Mouse (Mus musculus) hindbrain, embryonic 16.5 days (tissue): ENCODE data around the gene Astl. TPM values are rescaled to one million over a fixed set of nuclear protein-coding genes. Genes with fewer than 3 reads are reported as not detected.
"Not testable (repeated sequence)": the region's sequence is repeated elsewhere in the genome, so short reads cannot be mapped to it uniquely, and the experiment has no call there.

ENCODE experiments used
- ATAC-seq: fragments of 200-750 bp; cut with Nextera tagmentation; 2 replicates; pipeline ENCODE4 v1.8.0; 2017; ENCODE audit warnings: moderate TSS enrichment, moderate library complexity
- H3K27ac ChIP-seq: fragments of 300-500 bp; sonication (generic); 2 replicates; pipeline ENCODE4 v1.5.1; 2014; ENCODE audit warnings: low read depth, mild to moderate bottlenecking, control low read depth, low read length, moderate library complexity
- H3K27me3 ChIP-seq: fragments of 300-500 bp; sonication (generic); replicated peaks from 2 replicates; pipeline ENCODE4 v1.6.1; 2014; ENCODE audit warnings: low read length; ENCODE audit not compliant: control insufficient read depth, insufficient read depth
- H3K36me3 ChIP-seq: fragments of 300-500 bp; sonication (generic); 2 replicates; pipeline ENCODE4 v1.6.1; 2014; ENCODE audit warnings: mild to moderate bottlenecking, low read length, moderate library complexity, mixed read lengths; ENCODE audit not compliant: control insufficient read depth, insufficient read depth
- H3K4me1 ChIP-seq: fragments of 300-500 bp; sonication (generic); 2 replicates; pipeline ENCODE4 v1.6.1; 2014; ENCODE audit warnings: low read depth, low read length; ENCODE audit not compliant: control insufficient read depth, insufficient read depth
- H3K4me2 ChIP-seq: fragments of 300-500 bp; sonication (generic); 2 replicates; pipeline ENCODE4 v1.6.1; 2014; ENCODE audit warnings: mild to moderate bottlenecking, low read length, control low read depth, moderate library complexity
- H3K4me3 ChIP-seq: fragments of 300-500 bp; sonication (generic); 2 replicates; pipeline ENCODE4 v1.5.1; 2014; ENCODE audit warnings: mild to moderate bottlenecking, low read length, control low read depth, moderate library complexity
- H3K9ac ChIP-seq: fragments of 300-500 bp; sonication (generic); 2 replicates; pipeline ENCODE4 v1.6.1; 2014; ENCODE audit warnings: low read depth, mild to moderate bottlenecking, control low read depth, low read length, moderate library complexity
- H3K9me3 ChIP-seq: fragments of 300-500 bp; sonication (generic); 2 replicates; pipeline ENCODE4 v1.6.1; 2014; ENCODE audit warnings: mild to moderate bottlenecking, low read length, moderate library complexity; ENCODE audit not compliant: control insufficient read depth
- WGBS: fragments of 180-500 bp; shearing (Covaris S2); extraction: QIAGEN DNeasy Blood & Tissue Kit; methylation state at CpG from one replicate; pipeline ENCODE4 v1.1.7; 2014; 5-methylcytosine and 5-hydroxymethylcytosine counted together
- polyA plus RNA-seq: library from polyadenylated mRNA; unstranded; fragments of >200 nt; fragmentation: Nextera tagmentation; extraction: Ambion mirVana; gene quantifications from 2 replicates; pipeline ENCODE4 v1.2.1, GENCODE M21; 2015

Gene Astl
- not detected in 2 replicates for polyA plus RNA-seq

GRCm38 (mm10) chr2:127338416-127338815 is at the start of gene Astl:
Astl (plus strand) TSS chr2:127338639.
- no peak for ATAC-seq
- H3K9me3 ChIP-seq, result no peaks in the 10 kb centered on the region
- H3K4me1 ChIP-seq, result peaks cover 11% of the 10 kb centered on the region
- no peak within 1 kb of the TSS for H3K9ac ChIP-seq
- H3K4me3 ChIP-seq, result no peak within 1 kb of the TSS
- H3K27me3 ChIP-seq, result peaks cover 14% of the 10 kb centered on the region
- H3K4me2 ChIP-seq, result peak within 1 kb of the TSS; percentile 84; the same call in 1 of the 2 replicates
- WGBS, result 86% methylated on average over 4 of the region's 4 CpGs
- H3K36me3 ChIP-seq, result no peaks in the 10 kb centered on the region
- H3K27ac ChIP-seq, result no peak within 1 kb of the TSS

- WGBS, result 94% methylated on average over 4 of the region's 4 CpGs
- no peaks in the 10 kb centered on the region for H3K9me3 ChIP-seq
- no peak overlapping the region for H3K9ac ChIP-seq
- ATAC-seq, result no peak
- H3K4me2 ChIP-seq, result no peak overlapping the region
- H3K4me3 ChIP-seq, result no peak overlapping the region
- H3K36me3 ChIP-seq, result peaks cover 24% of the 10 kb centered on the region
- no peak overlapping the region for H3K27ac ChIP-seq
- H3K27me3 ChIP-seq, result no peaks in the 10 kb centered on the region
- H3K4me1 ChIP-seq, result no peaks in the 10 kb centered on the region
These were observed 46.2 kb upstream of the Astl start for GRCm38 (mm10) chr2:127292250-127292649.

GRCm38 (mm10) chr2:127297001-127297805 is 41.2 kb upstream of the Astl start:
- 95% methylated on average over 7 of the region's 7 CpGs for WGBS
- H3K9ac ChIP-seq, result no peak overlapping the region
- no peak for ATAC-seq
- H3K9me3 ChIP-seq, result no peaks in the 10 kb centered on the region
- peaks cover 38% of the 10 kb centered on the region for H3K36me3 ChIP-seq
- H3K4me2 ChIP-seq, result no peak overlapping the region
- no peak overlapping the region for H3K27ac ChIP-seq
- no peaks in the 10 kb centered on the region for H3K27me3 ChIP-seq
- no peaks in the 10 kb centered on the region for H3K4me1 ChIP-seq
- H3K4me3 ChIP-seq, result no peak overlapping the region

GRCm38 (mm10) chr2:127298056-127298455 is 40.4 kb upstream of the Astl start:
- H3K9me3 ChIP-seq, result no peaks in the 10 kb centered on the region
- peaks cover 38% of the 10 kb centered on the region for H3K36me3 ChIP-seq
- H3K4me1 ChIP-seq, result no peaks in the 10 kb centered on the region
- no peak overlapping the region for H3K9ac ChIP-seq
- WGBS, result 100% methylated on average over 1 of the region's 1 CpGs
- ATAC-seq, result no peak
- no peaks in the 10 kb centered on the region for H3K27me3 ChIP-seq
- no peak overlapping the region for H3K4me2 ChIP-seq
- no peak overlapping the region for H3K27ac ChIP-seq
- no peak overlapping the region for H3K4me3 ChIP-seq

- Histone ChIP-seq H3K36me3 (peaks cover 29% of the 10 kb centered on the region), H3K27me3 (no peaks in the 10 kb centered on the region), H3K4me3 (no peak overlapping the region), H3K9ac (no peak overlapping the region), H3K4me2 (no peak overlapping the region), H3K27ac (no peak overlapping the region), H3K4me1 (no peaks in the 10 kb centered on the region), H3K9me3 (no peaks in the 10 kb centered on the region)
- no peak for ATAC-seq
- WGBS, result 81% methylated on average over 3 of the region's 3 CpGs
These were observed 37.7 kb upstream of the Astl start for GRCm38 (mm10) chr2:127300701-127301100.

GRCm38 (mm10) chr2:127301883-127302282 is 36.6 kb upstream of the Astl start:
- ATAC-seq, result no peak
- H3K4me1 ChIP-seq, result no peaks in the 10 kb centered on the region
- no peaks in the 10 kb centered on the region for H3K9me3 ChIP-seq
- peaks cover 23% of the 10 kb centered on the region for H3K36me3 ChIP-seq
- no peaks in the 10 kb centered on the region for H3K27me3 ChIP-seq
- no peak overlapping the region for H3K9ac ChIP-seq
- no peak overlapping the region for H3K4me2 ChIP-seq
- WGBS, result 91% methylated on average over 3 of the region's 3 CpGs
- H3K27ac ChIP-seq, result no peak overlapping the region
- no peak overlapping the region for H3K4me3 ChIP-seq

GRCm38 (mm10) chr2:127304192-127304591 is 34.2 kb upstream of the Astl start:
- WGBS, result 96% methylated on average over 4 of the region's 4 CpGs
- not testable (repeated sequence) for H3K36me3 ChIP-seq, H3K9me3 ChIP-seq, H3K4me1 ChIP-seq, H3K27me3 ChIP-seq, H3K27ac ChIP-seq, H3K4me3 ChIP-seq, H3K9ac ChIP-seq, H3K4me2 ChIP-seq, ATAC-seq

- H3K9ac ChIP-seq, result no peak overlapping the region
- no peaks in the 10 kb centered on the region for H3K4me1 ChIP-seq
- no peak overlapping the region for H3K4me3 ChIP-seq
- H3K4me2 ChIP-seq, result no peak overlapping the region
- no peaks in the 10 kb centered on the region for H3K9me3 ChIP-seq
- no peak overlapping the region for H3K27ac ChIP-seq
- 92% methylated on average over 3 of the region's 3 CpGs for WGBS
- H3K27me3 ChIP-seq, result no peaks in the 10 kb centered on the region
- peaks cover 8% of the 10 kb centered on the region; the same call in 1 of the 2 replicates for H3K36me3 ChIP-seq
- ATAC-seq, result no peak
These were observed 33.7 kb upstream of the Astl start for GRCm38 (mm10) chr2:127304609-127305210.

GRCm38 (mm10) chr2:127306123-127306522 is 32.3 kb upstream of the Astl start:
- Histone ChIP-seq H3K9ac (no peak overlapping the region), H3K27ac (no peak overlapping the region), H3K27me3 (no peaks in the 10 kb centered on the region), H3K4me1 (no peaks in the 10 kb centered on the region), H3K4me3 (no peak overlapping the region), H3K36me3 (peaks cover 3% of the 10 kb centered on the region; the same call in 1 of the 2 replicates), H3K4me2 (no peak overlapping the region), H3K9me3 (no peaks in the 10 kb centered on the region)
- ATAC-seq, result no peak
